Mouse (Mus musculus) frontal cortex, postnatal 10 days (tissue): ENCODE results near the gene Urgcp.

Experiments used
- DNase-seq, 2 experiments: peaks; one replicate each; pipeline ENCODE4 v3.0.0; 2022; ENCODE audit warnings: low spot score in 2 of 2, mixed read lengths in 1 of 2

Urgcp gene

GRCm38 (mm10) chr11:5785732-5786131, 23.6 kb upstream of the Urgcp start:
- DNase-seq, result no peak

GRCm38 (mm10) chr11:5782199-5782944, 20.2 kb upstream of the Urgcp start:
- no peak for DNase-seq

- DNase-seq, result no peak
Observed at GRCm38 (mm10) chr11:5780035-5780499, 17.9 kb upstream of the Urgcp start.

GRCm38 (mm10) chr11:5778481-5778880, 16.3 kb upstream of the Urgcp start:
- DNase-seq, result no peak

- DNase-seq, result no peak
Observed at GRCm38 (mm10) chr11:5766019-5766418, 3.8 kb upstream of the Urgcp start.

GRCm38 (mm10) chr11:5762633-5762982, 432 bp upstream of the Urgcp start:
- no peak for DNase-seq

GRCm38 (mm10) chr11:5753755-5754154, 8.4 kb downstream of the Urgcp start:
- DNase-seq, result no peak

- no peak for DNase-seq
Observed at GRCm38 (mm10) chr11:5744951-5745350, 17.2 kb downstream of the Urgcp start.

- no peak for DNase-seq
Observed at GRCm38 (mm10) chr11:5742106-5742505, 20.1 kb downstream of the Urgcp start.

- DNase-seq, result peak; percentile 53 to 68
Observed at GRCm38 (mm10) chr11:5740965-5741627, 21.1 kb downstream of the Urgcp start.

GRCm38 (mm10) chr11:5740599-5740964, 21.6 kb downstream of the Urgcp start:
- no peak for DNase-seq

- no peak for DNase-seq
Observed at GRCm38 (mm10) chr11:5739846-5740245, 22.3 kb downstream of the Urgcp start.

GRCm38 (mm10) chr11:5738888-5739632, 23.1 kb downstream of the Urgcp start:
- no peak for DNase-seq

- DNase-seq, result no peak
Observed at GRCm38 (mm10) chr11:5737137-5737536, 25.0 kb downstream of the Urgcp start.

GRCm38 (mm10) chr11:5734323-5734722, 27.9 kb downstream of the Urgcp start:
- no peak for DNase-seq

GRCm38 (mm10) chr11:5732401-5732800, 29.8 kb downstream of the Urgcp start:
- DNase-seq, result no peak

GRCm38 (mm10) chr11:5729582-5729981, 32.6 kb downstream of the Urgcp start:
- DNase-seq, result no peak

GRCm38 (mm10) chr11:5718611-5719354, 43.4 kb downstream of the Urgcp start:
- no peak for DNase-seq

- DNase-seq, result no peak
Observed at GRCm38 (mm10) chr11:5716938-5717705, 45.1 kb downstream of the Urgcp start.

- DNase-seq, result no peak
Observed at GRCm38 (mm10) chr11:5716246-5716645, 45.9 kb downstream of the Urgcp start.

GRCm38 (mm10) chr11:5715630-5716105, 46.5 kb downstream of the Urgcp start, which contains the start of gene Mrps24:
TSS of gene Mrps24 (minus strand) at chr11:5715680.
- DNase-seq, result no peak
